Mouse (Mus musculus) intestine, embryonic 14.5 days (tissue): ENCODE measurements around the gene Cd79b. TPM values are rescaled to one million over a fixed set of nuclear protein-coding genes. Genes with fewer than 3 reads are reported as not detected.
A peak's percentile ranks its signal among the peaks of the same experiment; 100 is the strongest.

ENCODE experiments used
- ATAC-seq: fragments of 200-750 bp; cut with Nextera tagmentation; replicated peaks from 2 replicates; pipeline ENCODE4 v1.8.0; 2017; ENCODE audit warnings: low read depth, moderate number of reproducible peaks, moderate TSS enrichment, moderate library complexity; ENCODE audit not compliant: low FRiP score, low TSS enrichment
- DNase-seq: peaks from one replicate; pipeline ENCODE4 v3.0.0-alpha.2; 2018; ENCODE audit warnings: low spot score
- H3K27ac ChIP-seq: fragments of 300-500 bp; sonication (generic); 2 replicates; pipeline ENCODE4 v1.5.1; 2014; ENCODE audit warnings: low read depth, mild to moderate bottlenecking, control low read depth
- H3K27me3 ChIP-seq: fragments of 300-500 bp; sonication (generic); replicated peaks from 2 replicates; pipeline ENCODE4 v1.6.1; 2014; ENCODE audit warnings: low read length, control low read depth; ENCODE audit not compliant: control insufficient read depth, insufficient read depth
- H3K36me3 ChIP-seq: fragments of 300-500 bp; sonication (generic); 2 replicates; pipeline ENCODE4 v1.6.1; 2014; ENCODE audit warnings: low read length, control low read depth; ENCODE audit not compliant: control insufficient read depth, insufficient read depth
- H3K4me1 ChIP-seq: fragments of 300-500 bp; sonication (generic); replicated peaks from 2 replicates; pipeline ENCODE4 v1.6.1; 2014; ENCODE audit warnings: low read length, control low read depth, mixed read lengths; ENCODE audit not compliant: control insufficient read depth, insufficient read depth
- H3K4me2 ChIP-seq: fragments of 300-500 bp; sonication (generic); 2 replicates; pipeline ENCODE4 v1.6.1; 2014; ENCODE audit warnings: low read length
- H3K4me3 ChIP-seq: fragments of 300-500 bp; sonication (generic); 2 replicates; pipeline ENCODE4 v1.5.1; 2014; ENCODE audit warnings: low read depth, low read length, control low read depth, mixed read lengths
- H3K9ac ChIP-seq: fragments of 300-500 bp; sonication (generic); 2 replicates; pipeline ENCODE4 v1.6.1; 2014; ENCODE audit warnings: mild to moderate bottlenecking, low read length
- H3K9me3 ChIP-seq: fragments of 300-500 bp; sonication (generic); 2 replicates; pipeline ENCODE4 v1.6.1; 2016; ENCODE audit warnings: low read length, control low read depth; ENCODE audit not compliant: control insufficient read depth
- WGBS: fragments of 180-500 bp; shearing (Covaris S2); extraction: QIAGEN DNeasy Blood & Tissue Kit; methylation state at CpG from one replicate; pipeline ENCODE4 v1.1.7; 2014; 5-methylcytosine and 5-hydroxymethylcytosine counted together
- polyA plus RNA-seq: library from polyadenylated mRNA; unstranded; fragments of >200 nt; fragmentation: Nextera tagmentation; extraction: Ambion mirVana; gene quantifications from 2 replicates; pipeline ENCODE4 v1.2.1, GENCODE M21; 2014

Cd79b gene
- polyA plus RNA-seq, 1 experiment from 2014 or later: 4.2 TPM

DNA sequence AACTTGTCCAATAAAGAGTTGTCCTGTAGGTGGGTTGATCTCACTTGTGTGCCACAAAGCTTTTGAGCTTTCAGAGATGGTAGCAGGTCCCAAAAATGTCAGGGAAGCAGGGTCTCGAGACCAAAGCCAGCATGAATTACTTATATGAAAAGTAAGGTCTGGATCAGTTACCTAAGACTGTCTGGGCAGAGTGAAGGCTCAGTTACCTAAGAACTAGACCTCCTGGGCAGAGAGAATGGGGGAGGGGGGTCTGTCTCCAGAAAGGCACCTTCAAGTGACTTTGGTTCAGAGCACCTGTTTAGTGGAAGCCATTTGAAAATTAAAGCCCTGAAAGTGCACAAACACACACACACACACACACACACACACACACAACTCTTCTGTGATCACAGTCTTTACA lies 40.2 kb downstream of the Cd79b start:
- no peak for DNase-seq
- Histone ChIP-seq H3K9me3 (no peaks in the 10 kb centered on the region), H3K4me3 (no peak overlapping the region), H3K9ac (no peak overlapping the region), H3K36me3 (no peaks in the 10 kb centered on the region), H3K27me3 (no peaks in the 10 kb centered on the region), H3K4me2 (no peak overlapping the region), H3K27ac (peak overlapping the region; percentile 11; the same call in 1 of the 2 replicates), H3K4me1 (peaks cover 37% of the 10 kb centered on the region)
- WGBS: 82% methylated on average over 1 of the region's 1 CpGs
- ATAC-seq: no peak

DNA sequence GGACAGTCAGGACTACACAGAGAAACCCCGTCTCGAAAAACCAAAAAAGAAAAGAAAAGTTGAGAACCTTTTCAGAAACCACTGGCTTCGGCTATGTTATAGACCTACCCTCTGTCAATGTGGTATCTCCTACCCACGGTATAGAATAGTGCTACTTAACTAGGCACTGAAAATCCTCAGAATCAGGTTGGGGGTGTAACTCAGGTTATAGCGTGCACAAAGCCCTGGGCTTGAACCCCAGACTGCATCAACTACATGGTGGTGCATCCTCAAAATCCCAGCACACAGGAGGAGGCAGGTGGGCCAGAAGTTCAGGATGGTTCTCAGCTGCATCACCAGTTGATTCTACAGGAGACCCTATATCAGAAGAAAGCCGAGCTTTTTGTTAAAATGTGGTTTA lies 40.8 kb downstream of the Cd79b start:
- 93% methylated on average over 6 of the region's 6 CpGs for WGBS
- no peak overlapping the region for H3K27ac ChIP-seq
- peak overlapping the region; percentile 62 for H3K4me2 ChIP-seq
- H3K36me3 ChIP-seq: no peaks in the 10 kb centered on the region
- no peak overlapping the region for H3K4me3 ChIP-seq
- no peaks in the 10 kb centered on the region for H3K27me3 ChIP-seq
- DNase-seq (no peak), ATAC-seq (no peak)
- no peak overlapping the region; the same call in 1 of the 2 replicates for H3K9ac ChIP-seq
- no peaks in the 10 kb centered on the region for H3K9me3 ChIP-seq
- peaks cover 42% of the 10 kb centered on the region for H3K4me1 ChIP-seq

DNA sequence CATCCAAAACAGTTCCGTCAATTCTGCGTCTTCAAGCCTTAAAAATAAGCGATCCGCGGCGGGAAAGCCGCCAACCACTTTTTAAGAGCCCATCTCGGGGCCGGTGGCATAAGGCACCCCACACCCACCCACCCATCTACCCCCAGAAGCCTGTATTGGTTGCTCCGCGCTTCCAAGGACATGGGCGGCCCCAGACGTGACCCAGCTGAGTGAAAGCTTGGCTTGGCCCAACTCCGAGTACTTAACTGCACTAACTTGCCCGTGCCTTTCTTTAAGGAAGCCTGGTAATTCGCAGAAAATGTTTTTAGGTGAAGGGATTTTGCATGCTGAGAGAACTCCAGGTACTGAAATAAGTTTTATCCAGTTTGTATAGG lies 41.3 kb downstream of the Cd79b start:
- Histone ChIP-seq H3K4me3 (peak overlapping the region; percentile 83), H3K9ac (peak overlapping the region; percentile 48), H3K9me3 (no peaks in the 10 kb centered on the region), H3K4me2 (peak overlapping the region; percentile 62), H3K27me3 (no peaks in the 10 kb centered on the region), H3K36me3 (no peaks in the 10 kb centered on the region), H3K27ac (peak overlapping the region; percentile 80), H3K4me1 (peaks cover 48% of the 10 kb centered on the region)
- no peak for DNase-seq
- 14% methylated on average over 16 of the region's 16 CpGs for WGBS
- peak; percentile 14 for ATAC-seq

DNA sequence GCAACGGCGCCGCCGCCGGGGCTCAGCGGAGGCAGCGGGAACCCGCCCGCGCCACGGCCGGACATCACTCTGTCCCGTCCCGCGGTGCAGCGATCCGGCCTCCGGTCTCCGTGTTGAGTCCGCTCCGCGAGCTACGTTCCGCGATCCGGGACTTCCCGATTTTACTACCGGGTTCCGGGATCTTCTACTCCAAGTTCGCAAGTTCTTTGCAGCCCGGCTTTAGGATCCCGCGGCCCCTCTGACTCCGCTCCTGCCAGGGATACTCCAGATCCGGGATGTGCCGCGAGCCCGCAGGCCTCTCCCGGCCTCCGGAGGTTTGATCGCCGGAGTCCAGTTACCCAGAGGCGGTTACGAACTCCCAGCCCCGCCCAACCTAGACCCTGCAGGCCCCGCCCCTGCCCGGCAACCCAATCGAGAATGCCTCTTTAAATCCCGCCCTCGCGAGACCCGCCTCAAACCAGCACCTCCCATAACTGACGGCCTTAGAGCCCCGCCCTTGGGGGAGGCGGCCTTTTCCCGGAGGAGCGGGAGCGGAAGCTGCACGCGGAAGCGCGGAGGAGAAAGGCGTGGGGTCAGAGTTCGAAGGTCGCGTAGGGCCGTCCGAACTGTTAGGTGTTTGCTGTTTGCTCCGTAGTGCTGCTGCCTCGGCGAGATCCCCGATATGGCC lies 41.8 kb downstream of the Cd79b start, which contains the start of gene Smarcd2:
Smarcd2 (minus strand) TSS at position 329 of the 667 bp plus-strand sequence.
- under 1% methylated on average over 72 of the region's 72 CpGs for WGBS

DNA sequence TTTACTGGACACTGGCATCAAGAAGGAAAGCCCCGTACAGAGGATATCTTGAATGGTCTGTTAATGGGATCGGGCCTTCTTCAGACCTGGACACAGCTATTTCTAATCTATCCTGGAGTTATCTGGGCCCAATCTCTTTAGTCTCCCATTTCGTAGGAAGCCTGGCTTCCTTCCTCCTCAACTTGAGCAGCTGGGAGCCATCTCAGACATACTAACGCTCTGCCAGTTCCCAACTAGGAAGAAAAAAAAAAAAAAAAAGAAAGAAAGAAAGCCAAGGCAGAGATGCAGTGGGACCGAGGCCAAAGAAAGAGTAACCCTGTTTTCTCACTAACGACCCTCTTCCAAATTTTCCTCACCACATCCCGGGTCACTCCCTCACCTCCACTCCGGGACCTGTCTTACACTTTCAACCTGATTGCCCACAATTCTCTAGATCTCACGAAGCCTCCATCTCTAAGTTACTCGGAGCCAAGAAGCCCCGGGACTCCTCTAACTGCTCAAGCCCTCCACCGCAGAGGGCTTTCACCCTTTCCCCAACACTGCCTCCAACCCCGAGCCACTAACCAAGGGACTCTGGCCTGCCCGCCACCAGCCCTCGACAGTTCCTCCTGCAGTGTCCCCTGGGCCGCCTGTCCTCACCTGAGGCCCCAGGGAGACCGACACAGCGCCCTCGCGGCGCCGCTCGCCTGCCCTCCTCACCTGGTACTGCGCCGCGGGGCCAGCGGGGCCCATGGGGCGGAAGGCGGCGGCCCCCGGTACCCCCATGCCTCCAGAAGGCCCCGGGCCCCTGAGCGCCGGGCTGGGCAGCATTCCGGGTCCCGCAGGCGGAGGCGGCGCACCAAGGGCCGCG lies 42.5 kb downstream of the Cd79b start:
- H3K4me1 ChIP-seq: peaks cover 57% of the 10 kb centered on the region
- peak; percentile 30 for ATAC-seq

More for the DNA sequence above, 41.8 kb downstream of the Cd79b start, which contains the start of gene Smarcd2:
- Histone ChIP-seq H3K4me1 (peaks cover 53% of the 10 kb centered on the region), H3K27ac (peak within 1 kb of the TSS; percentile 90), H3K9me3 (no peaks in the 10 kb centered on the region), H3K27me3 (no peaks in the 10 kb centered on the region), H3K4me3 (peak within 1 kb of the TSS; percentile 83), H3K4me2 (peak within 1 kb of the TSS; percentile 75), H3K9ac (peak within 1 kb of the TSS; percentile 96), H3K36me3 (0 out of 2 replicates have a peak, but pooled peaks cover under 1% of the 10 kb centered on the region)
- ATAC-seq (peak; percentile 94), DNase-seq (peak; percentile 99)

DNA sequence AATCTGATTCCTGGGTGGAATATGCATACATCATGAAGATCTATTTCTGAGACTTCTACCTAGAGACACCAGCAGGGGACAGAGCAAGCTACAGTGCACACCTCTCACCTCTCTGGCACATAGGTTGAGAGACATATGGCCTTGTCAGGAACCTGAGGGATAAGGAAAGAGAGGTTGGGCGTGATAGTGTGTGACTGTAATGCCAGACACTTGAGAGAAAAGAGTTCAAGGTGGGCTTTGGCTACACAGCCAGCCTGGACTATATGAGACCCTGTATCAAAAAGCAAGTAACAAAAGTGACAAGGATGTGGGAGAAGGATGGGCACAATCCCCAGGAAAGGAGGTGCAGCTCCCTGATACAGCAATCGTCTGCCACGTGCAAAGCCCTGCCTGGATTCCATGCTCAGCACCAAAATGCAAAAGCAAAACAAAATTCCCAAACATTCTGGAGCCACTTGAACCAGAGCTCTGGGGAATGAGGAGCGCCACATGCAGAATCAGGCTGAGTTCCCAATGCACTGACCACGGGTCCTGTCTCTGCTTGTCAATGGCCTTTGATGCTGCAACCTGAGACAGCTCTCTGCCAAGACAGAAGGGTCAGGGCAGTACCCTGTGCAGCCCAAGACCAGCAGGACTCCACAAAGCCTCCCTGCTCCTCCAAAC lies 43.3 kb downstream of the Cd79b start:
- DNase-seq: no peak
- no peaks in the 10 kb centered on the region for H3K27me3 ChIP-seq
- H3K4me1 ChIP-seq: peaks cover 56% of the 10 kb centered on the region
- no peak for ATAC-seq
- H3K4me2 ChIP-seq: peak overlapping the region; percentile 75
- WGBS: 16% methylated on average over 5 of the region's 5 CpGs
- peaks cover 16% of the 10 kb centered on the region for H3K36me3 ChIP-seq
- no peaks in the 10 kb centered on the region for H3K9me3 ChIP-seq
- H3K9ac ChIP-seq: peak overlapping the region; percentile 96
- H3K4me3 ChIP-seq: peak overlapping the region; percentile 83
- peak overlapping the region; percentile 90 for H3K27ac ChIP-seq

More for the DNA sequence above, 42.5 kb downstream of the Cd79b start:
- peak overlapping the region; percentile 96 for H3K9ac ChIP-seq
- no peaks in the 10 kb centered on the region for H3K27me3 ChIP-seq
- DNase-seq: peak; percentile 68
- no peaks in the 10 kb centered on the region for H3K9me3 ChIP-seq
- H3K4me3 ChIP-seq: peak overlapping the region; percentile 83
- peaks cover 9% of the 10 kb centered on the region for H3K36me3 ChIP-seq
- WGBS: 1% methylated on average over 41 of the region's 41 CpGs
- H3K27ac ChIP-seq: peak overlapping the region; percentile 90
- H3K4me2 ChIP-seq: peak overlapping the region; percentile 75

DNA sequence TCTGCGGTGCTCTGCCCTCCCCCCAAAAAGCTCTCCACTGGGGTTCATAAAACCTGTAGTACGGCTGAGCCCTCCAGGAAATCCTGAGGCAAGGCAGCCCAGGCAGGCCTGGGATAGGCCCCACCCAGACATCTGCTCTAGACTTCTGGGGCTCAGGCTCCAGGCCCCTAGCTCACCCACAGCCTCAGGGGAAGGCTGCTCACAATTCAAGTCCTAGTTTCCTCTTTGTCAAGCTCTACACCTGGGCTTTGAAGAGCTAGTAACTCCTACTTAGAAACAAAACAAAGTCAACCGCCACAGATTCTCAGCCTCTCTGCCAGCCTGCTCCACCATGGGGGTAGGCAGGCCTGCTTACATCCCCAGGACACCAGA lies 45.5 kb downstream of the Cd79b start:
- H3K4me1 ChIP-seq: peaks cover 36% of the 10 kb centered on the region
- H3K27ac ChIP-seq: peak overlapping the region; percentile 79
- H3K36me3 ChIP-seq: peaks cover 38% of the 10 kb centered on the region
- 18% methylated on average over 3 of the region's 3 CpGs for WGBS
- peak overlapping the region; percentile 41 for H3K4me2 ChIP-seq
- no peak for ATAC-seq
- H3K27me3 ChIP-seq: no peaks in the 10 kb centered on the region
- peak overlapping the region; percentile 2; the same call in 1 of the 2 replicates for H3K9ac ChIP-seq
- H3K4me3 ChIP-seq: peak overlapping the region; percentile 13; the same call in 1 of the 2 replicates
- no peaks in the 10 kb centered on the region for H3K9me3 ChIP-seq
- peak; percentile 74 for DNase-seq

DNA sequence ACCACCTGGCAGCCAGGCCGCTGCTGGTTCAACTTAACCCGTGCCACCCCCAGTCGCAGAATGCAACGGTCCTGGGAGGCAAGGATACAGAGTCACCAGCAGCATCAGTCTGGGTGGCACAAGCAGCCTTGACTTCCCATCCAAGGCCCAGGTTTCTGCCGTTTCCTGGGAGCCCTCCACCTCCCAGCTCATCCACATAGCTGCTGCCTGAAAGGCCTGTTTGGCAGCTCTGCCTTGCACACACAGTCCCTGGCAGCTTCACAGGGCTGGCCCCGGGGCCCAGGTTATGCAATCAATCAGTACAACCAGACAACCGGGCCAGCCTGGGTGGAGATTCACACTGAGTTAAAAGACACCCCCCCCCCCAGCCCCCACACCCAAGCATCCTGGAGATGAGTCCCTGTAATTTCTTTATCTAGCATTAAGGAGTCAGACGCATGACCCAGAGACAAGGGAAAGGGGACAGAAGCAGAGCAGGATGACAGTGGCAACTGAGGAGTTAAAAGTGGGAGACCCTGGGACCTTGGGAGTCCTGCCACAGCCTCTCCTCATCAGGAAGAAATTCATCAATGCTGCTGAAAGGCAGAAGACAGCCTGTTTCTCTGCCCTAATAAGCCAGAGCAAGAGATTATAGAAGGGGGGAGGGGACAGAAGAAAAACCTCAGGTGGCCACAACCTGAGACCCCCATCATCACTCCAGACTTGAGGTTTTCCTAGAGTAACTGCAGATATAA lies 46.1 kb downstream of the Cd79b start:
- H3K4me2 ChIP-seq: peak overlapping the region; percentile 41
- H3K9me3 ChIP-seq: no peaks in the 10 kb centered on the region
- peak overlapping the region; percentile 79 for H3K27ac ChIP-seq
- 18% methylated on average over 8 of the region's 8 CpGs for WGBS
- ATAC-seq: no peak
- H3K27me3 ChIP-seq: no peaks in the 10 kb centered on the region
- H3K4me3 ChIP-seq: peak overlapping the region; percentile 0; the same call in 1 of the 2 replicates
- H3K9ac ChIP-seq: no peak overlapping the region
- H3K4me1 ChIP-seq: peaks cover 36% of the 10 kb centered on the region
- H3K36me3 ChIP-seq: peaks cover 44% of the 10 kb centered on the region
- no peak for DNase-seq
